Mouse (Mus musculus) cerebellum, adult 2 months (tissue): Measurements from ENCODE around the gene Il22ra2. TPM values are rescaled to one million over a fixed set of nuclear protein-coding genes. Genes with fewer than 3 reads are reported as not detected.
"Not testable (repeated sequence)": the region's sequence is repeated elsewhere in the genome, so short reads cannot be mapped to it uniquely, and the experiment has no call there.

Source experiments
- DNase-seq, 2 experiments: peaks; one replicate each; pipeline ENCODE4 v3.0.0; 2021
- H3K27ac ChIP-seq: fragments of 200-500 bp; 2 replicates; pipeline ENCODE4 v1.5.1; 2012; ENCODE audit warnings: low read length, control low read depth, inconsistent platforms; ENCODE audit not compliant: insufficient read depth
- H3K27me3 ChIP-seq: fragments of 200-500 bp; 2 replicates; pipeline ENCODE4 v1.6.1; 2012; ENCODE audit warnings: inconsistent platforms, mild to moderate bottlenecking, low read length, moderate library complexity; ENCODE audit not compliant: control insufficient read depth, insufficient read depth
- H3K4me1 ChIP-seq: fragments of 200-500 bp; 2 replicates; pipeline ENCODE4 v1.6.1; 2011; ENCODE audit warnings: low read length; ENCODE audit not compliant: control insufficient read depth, insufficient read depth
- H3K4me3 ChIP-seq: fragments of 200-500 bp; replicated peaks from 2 replicates; pipeline ENCODE3; 2011; ENCODE audit warnings: mild to moderate bottlenecking, low read depth, low read length, control low read depth; ENCODE audit not compliant: insufficient read depth
- CTCF ChIP-seq: fragments of 200-500 bp; IDR thresholded peaks from 2 replicates; pipeline ENCODE4 v1.5.1; 2011; ENCODE audit warnings: low read depth, mild to moderate bottlenecking, control low read depth, low read length, moderate library complexity, borderline replicate concordance; ENCODE audit not compliant: insufficient read depth
- POLR2A ChIP-seq: fragments of 200-500 bp; IDR thresholded peaks from 2 replicates; pipeline ENCODE4 v1.6.1; 2011; ENCODE audit warnings: low read length, control low read depth, borderline replicate concordance; ENCODE audit not compliant: insufficient read depth
- WGBS: fragments of 180-500 bp; shearing (Covaris S2); methylation state at CpG from one replicate; pipeline ENCODE4 v1.1.7; 2018; 5-methylcytosine and 5-hydroxymethylcytosine counted together
- polyA plus RNA-seq: library from polyadenylated mRNA; depleted of rRNA; stranded (reverse); fragments of >200 nt; gene quantifications from 2 replicates; pipeline ENCODE4 v1.2.3, GENCODE M21; 2012

Gene Il22ra2
- polyA plus RNA-seq, 1 experiment, result not detected

DNA sequence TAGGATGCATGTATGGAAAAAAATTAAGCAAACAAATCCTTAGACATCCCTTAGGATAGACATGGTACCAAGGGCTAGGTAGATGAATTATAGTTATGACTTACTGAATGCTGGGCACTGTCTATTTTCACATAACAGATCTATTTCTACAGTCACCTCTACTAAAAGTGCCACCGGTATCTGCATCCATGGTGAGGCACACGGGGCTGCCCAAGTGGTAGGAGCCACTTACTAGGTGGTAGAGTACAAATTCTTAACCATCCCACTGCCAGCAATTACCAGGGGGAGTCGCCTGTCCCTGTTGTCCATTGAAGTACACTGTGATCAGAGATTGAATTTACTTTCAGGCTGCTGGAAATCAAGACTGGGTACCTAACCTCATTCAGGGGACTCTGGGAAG is 28.5 kb upstream of the Il22ra2 start:
- H3K4me1 ChIP-seq, result peaks cover 5% of the 10 kb centered on the region; the same call in 1 of the 2 replicates
- TF ChIP-seq POLR2A (no peak), CTCF (no peak)
- 94% methylated on average over 3 of the region's 3 CpGs for WGBS
- no peak for DNase-seq
- no peak overlapping the region for H3K27ac ChIP-seq
- no peak overlapping the region for H3K4me3 ChIP-seq
- no peaks in the 10 kb centered on the region for H3K27me3 ChIP-seq

DNA sequence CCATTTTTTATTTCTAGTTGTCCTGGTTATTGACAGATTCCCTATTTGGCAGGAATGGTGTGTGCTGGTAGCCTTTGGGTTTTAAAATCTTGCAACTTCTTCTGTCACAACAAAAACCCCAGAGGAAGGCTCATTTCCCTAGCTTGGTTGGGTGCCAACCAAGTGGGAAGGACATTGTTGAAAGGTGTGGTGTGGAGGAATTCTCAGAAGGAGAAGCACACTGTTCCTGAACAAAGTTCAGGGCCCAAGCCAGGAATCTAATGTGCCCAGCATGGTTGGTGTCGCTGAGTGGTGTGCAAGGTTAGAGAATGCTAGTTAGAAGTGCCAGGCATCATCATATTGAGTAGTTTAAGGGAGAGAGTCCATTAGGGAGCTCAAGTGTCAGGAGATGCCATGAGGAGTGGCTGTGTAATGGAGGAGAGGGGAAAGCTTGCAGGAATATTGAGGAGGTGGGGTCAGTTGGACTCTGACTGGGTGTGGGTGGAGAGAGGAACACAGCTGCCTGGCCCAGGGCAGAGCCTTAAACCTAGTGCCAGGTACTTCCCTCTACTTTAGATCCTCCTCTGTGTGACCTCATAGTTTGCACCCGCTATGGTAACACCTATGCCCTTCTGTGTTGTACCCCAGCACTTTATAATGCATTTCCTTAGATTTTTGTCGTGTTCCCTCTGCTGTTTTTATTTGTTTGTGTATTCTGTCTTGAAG is 27.4 kb upstream of the Il22ra2 start:
- DNase-seq, result no peak
- TF ChIP-seq CTCF (no peak), POLR2A (no peak)
- no peak overlapping the region for H3K4me3 ChIP-seq
- H3K27ac ChIP-seq, result no peak overlapping the region
- 80% methylated on average over 3 of the region's 3 CpGs for WGBS
- H3K4me1 ChIP-seq, result peaks cover 5% of the 10 kb centered on the region; the same call in 1 of the 2 replicates
- H3K27me3 ChIP-seq, result no peaks in the 10 kb centered on the region

DNA sequence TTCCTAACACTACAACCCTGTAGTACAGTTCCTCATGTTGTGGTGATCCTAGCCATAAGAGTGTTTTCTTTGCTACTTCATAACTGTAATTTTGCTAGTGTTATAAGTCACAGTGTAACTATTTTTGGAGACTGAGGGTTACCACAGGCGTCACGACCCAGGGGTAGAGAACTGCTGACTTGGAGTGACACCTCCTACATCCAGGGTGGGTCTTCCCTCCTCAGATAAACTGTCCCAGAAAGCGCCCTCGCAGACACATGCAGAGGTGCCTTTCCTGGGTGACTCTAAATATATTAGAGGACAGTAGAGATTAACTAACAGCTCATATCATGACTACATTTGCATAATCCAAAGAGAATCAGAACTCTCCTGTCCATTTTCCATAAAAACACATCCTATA is 24.9 kb upstream of the Il22ra2 start:
- no peak for DNase-seq
- H3K27ac ChIP-seq, result no peak overlapping the region
- no peaks in the 10 kb centered on the region for H3K27me3 ChIP-seq
- no peak overlapping the region for H3K4me3 ChIP-seq
- peaks cover 5% of the 10 kb centered on the region; the same call in 1 of the 2 replicates for H3K4me1 ChIP-seq
- no peak for TF ChIP-seq CTCF
- no peak for TF ChIP-seq POLR2A
- WGBS, result 89% methylated on average over 4 of the region's 4 CpGs

DNA sequence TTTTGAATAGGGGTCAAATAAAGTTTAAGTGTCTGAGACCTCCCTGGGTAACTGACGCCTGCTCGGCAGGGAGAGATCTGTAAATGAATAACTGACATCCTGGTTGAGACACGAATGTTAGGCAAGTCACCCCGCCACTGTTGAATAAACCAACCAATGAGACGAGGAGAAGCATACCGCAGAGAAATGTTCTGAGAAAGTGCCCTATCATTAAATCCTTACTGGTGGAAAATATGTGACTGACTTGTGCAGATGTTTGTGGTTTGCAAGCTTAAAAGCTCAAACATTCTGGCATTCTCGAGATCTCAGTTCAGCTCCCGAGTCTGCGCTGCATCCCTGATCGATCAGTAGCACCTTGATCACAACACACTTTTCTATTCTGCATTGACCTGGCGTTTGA is 23.7 kb upstream of the Il22ra2 start:
- TF ChIP-seq POLR2A (no peak), CTCF (no peak)
- no peak for DNase-seq
- Histone ChIP-seq H3K4me3 (no peak overlapping the region), H3K27ac (no peak overlapping the region), H3K27me3 (no peaks in the 10 kb centered on the region), H3K4me1 (peaks cover 3% of the 10 kb centered on the region; the same call in 1 of the 2 replicates)
- WGBS, result 94% methylated on average over 11 of the region's 11 CpGs

DNA sequence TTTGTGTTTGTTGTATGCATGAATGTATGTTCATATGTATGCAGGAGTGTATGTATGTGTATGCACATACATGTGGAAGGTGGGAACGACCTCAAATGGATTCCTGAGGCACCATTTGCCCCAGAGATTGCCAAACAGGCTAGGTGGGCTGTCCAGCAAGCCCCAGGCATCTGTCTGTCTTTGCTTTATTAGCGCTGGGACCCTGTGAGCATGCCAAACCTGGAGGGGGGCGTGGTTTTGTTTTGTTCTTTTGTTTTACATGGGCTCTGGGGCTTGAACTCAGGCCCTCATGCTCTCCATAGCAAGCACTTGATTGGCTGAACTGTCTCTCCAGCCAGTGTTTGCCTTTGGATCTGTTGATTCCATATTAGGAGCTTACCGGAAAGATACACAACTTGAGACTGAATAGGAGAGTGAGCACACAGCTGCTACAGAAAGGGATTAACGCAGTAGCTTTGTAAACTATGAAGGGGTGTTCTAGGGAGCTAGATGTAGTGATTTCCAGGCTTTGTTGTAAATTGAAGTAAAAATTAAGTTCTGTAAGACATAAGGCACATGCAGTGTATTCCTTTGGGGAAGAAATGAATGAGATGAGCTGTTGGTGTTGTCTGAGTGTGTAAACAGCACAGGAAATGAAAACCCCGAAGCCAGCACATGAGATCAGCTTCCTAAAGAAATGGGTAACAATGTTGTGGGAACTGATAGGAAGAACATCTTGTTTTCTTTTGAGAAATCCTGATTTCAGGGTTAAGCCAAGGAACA is 22.3 kb upstream of the Il22ra2 start:
- H3K4me3 ChIP-seq, result no peak overlapping the region
- 42% methylated on average over 6 of the region's 6 CpGs for WGBS
- DNase-seq, result no peak
- no peak for TF ChIP-seq CTCF
- no peak for TF ChIP-seq POLR2A
- H3K27me3 ChIP-seq, result no peaks in the 10 kb centered on the region
- no peak overlapping the region for H3K27ac ChIP-seq
- H3K4me1 ChIP-seq, result no peaks in the 10 kb centered on the region

DNA sequence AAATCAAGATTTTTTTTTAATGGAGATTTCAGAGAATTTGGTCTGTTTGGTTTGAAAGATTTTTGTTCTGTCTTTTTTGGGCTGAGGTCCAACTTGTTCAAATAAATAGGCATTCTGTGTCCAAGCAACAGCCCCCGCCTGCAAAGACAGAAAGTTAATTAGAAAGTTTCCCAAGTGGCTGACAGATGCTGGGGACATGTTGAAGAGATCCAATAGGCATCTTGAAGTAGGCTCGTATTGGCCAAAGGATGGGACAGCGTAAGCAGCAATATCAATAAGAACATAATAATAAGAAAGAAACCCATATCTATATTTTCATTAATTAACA is 21.7 kb upstream of the Il22ra2 start:
- WGBS, result 38% methylated on average over 3 of the region's 3 CpGs
- Histone ChIP-seq H3K27me3 (no peaks in the 10 kb centered on the region), H3K4me3 (no peak overlapping the region), H3K27ac (no peak overlapping the region), H3K4me1 (no peaks in the 10 kb centered on the region)
- DNase-seq, result no peak
- TF ChIP-seq POLR2A, result no peak
- no peak for TF ChIP-seq CTCF

DNA sequence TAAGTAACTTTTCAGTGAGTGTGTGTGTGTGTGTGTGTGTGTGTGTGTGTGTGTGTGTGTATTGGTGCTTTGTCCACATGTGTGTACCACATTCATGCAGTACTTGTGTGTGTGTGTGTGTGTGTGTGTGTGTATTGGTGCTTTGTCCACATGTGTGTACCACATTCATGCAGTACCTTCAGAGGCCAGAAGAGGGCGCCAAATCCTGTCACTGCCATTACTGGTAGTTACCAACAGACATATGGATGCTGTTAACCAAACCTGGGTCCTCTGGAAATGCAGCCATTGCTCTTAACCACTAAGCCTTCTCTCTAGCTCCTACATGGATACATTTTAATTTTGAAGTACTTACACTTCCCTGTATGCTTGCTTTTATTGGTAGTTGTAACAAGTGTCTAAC is 20.3 kb upstream of the Il22ra2 start:
- H3K4me3 ChIP-seq, H3K4me1 ChIP-seq, H3K27me3 ChIP-seq, H3K27ac ChIP-seq: not testable (repeated sequence)
- TF ChIP-seq CTCF, result peak; percentile 37; the same call in 1 of the 2 replicates
- DNase-seq, result peak in 1 of 2 experiments; percentile 19
- 20% methylated on average over 1 of the region's 1 CpGs for WGBS

DNA sequence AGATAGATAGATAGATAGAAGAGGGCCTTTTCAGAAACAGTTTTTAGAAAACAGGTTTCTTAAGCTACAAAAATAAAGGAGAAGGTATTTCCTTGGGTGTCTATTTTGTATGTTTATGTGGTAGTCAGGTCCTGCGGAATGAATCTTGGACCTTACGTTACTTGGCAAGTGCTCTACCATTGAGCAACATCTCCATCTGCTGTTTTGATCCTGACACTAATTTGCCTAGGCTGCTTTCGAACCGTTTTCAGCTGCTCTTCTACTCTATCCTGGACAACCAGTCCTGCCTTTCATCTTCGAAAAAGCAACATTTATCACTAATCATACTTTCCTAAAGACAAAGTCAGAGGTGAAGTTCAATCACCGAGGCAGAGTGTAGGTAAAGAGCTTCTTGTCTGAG is 18.6 kb upstream of the Il22ra2 start:
- Histone ChIP-seq H3K27me3 (no peaks in the 10 kb centered on the region), H3K4me1 (no peaks in the 10 kb centered on the region), H3K27ac (no peak overlapping the region), H3K4me3 (no peak overlapping the region)
- 58% methylated on average over 6 of the region's 6 CpGs for WGBS
- DNase-seq, result no peak
- TF ChIP-seq CTCF (no peak), POLR2A (no peak)
